Mouse (Mus musculus) ES-E14 (cell line): ENCODE data around the gene Rai14. TPM values are rescaled to one million over a fixed set of nuclear protein-coding genes. Genes with fewer than 3 reads are reported as not detected.
A peak's percentile ranks its signal among the peaks of the same experiment; 100 is the strongest.

Experiments
- DNase-seq: peaks from one replicate; pipeline ENCODE4 v3.0.0-alpha.2; 2013; ENCODE audit warnings: low read depth, low spot score
- H3K27ac ChIP-seq: 2 replicates; pipeline ENCODE4 v1.5.1; 2012; ENCODE audit warnings: low read depth, mild to moderate bottlenecking, low read length, moderate library complexity, mixed read lengths; ENCODE audit not compliant: poor library complexity, insufficient read depth, severe bottlenecking
- H3K36me3 ChIP-seq: 2 replicates; pipeline ENCODE4 v1.6.1; 2012; ENCODE audit warnings: mild to moderate bottlenecking, low read length, moderate library complexity, mixed read lengths; ENCODE audit not compliant: control insufficient read depth, poor library complexity, insufficient read depth, severe bottlenecking
- H3K4me1 ChIP-seq, 2 experiments: fragments of 150-350 bp in 1 of 2; sonication (generic) in 1 of 2; 2 replicates each; pipeline ENCODE4 v1.6.1; 2012; ENCODE audit warnings: low read length in 2 of 2, mild to moderate bottlenecking in 1 of 2, mixed read lengths in 1 of 2; ENCODE audit not compliant: control insufficient read depth in 2 of 2, insufficient read depth in 2 of 2, poor library complexity in 1 of 2
- H3K4me3 ChIP-seq, 2 experiments: fragments of 150-350 bp in 1 of 2; sonication (generic) in 1 of 2; 2 replicates each; pipeline ENCODE4 v1.5.1; 2012; ENCODE audit warnings: low read length in 2 of 2, low read depth in 1 of 2, mild to moderate bottlenecking in 1 of 2, mixed read lengths in 1 of 2; ENCODE audit not compliant: insufficient read depth in 1 of 2, poor library complexity in 1 of 2, severe bottlenecking in 1 of 2
- H3K9ac ChIP-seq: 2 replicates; pipeline ENCODE4 v1.6.1; 2012; ENCODE audit warnings: low read depth, mild to moderate bottlenecking, low read length, mixed read lengths; ENCODE audit not compliant: poor library complexity, insufficient read depth, severe bottlenecking
- H3K9me3 ChIP-seq: fragments of 150-350 bp; sonication (generic); 2 replicates; pipeline ENCODE4 v1.6.1; 2012; ENCODE audit warnings: low read depth, mild to moderate bottlenecking, low read length; ENCODE audit not compliant: control insufficient read depth, insufficient read depth
- CHD2 ChIP-seq: IDR thresholded peaks from 2 replicates; pipeline ENCODE4 v1.6.1; 2014; ENCODE audit warnings: mild to moderate bottlenecking, low read depth, low read length, inconsistent platforms
- HCFC1 ChIP-seq: IDR thresholded peaks from 2 replicates; pipeline ENCODE4 v1.6.1; 2012; ENCODE audit warnings: low read length, inconsistent platforms, borderline replicate concordance; ENCODE audit not compliant: insufficient read depth
- MAFK ChIP-seq: IDR thresholded peaks from 2 replicates; pipeline ENCODE4 v1.6.1; 2014; ENCODE audit warnings: mild to moderate bottlenecking, low read depth, low read length, inconsistent platforms; ENCODE audit not compliant: insufficient read depth
- ZC3H11A ChIP-seq: IDR thresholded peaks from 2 replicates; pipeline ENCODE4 v1.6.1; 2012; ENCODE audit warnings: low read depth, mild to moderate bottlenecking, inconsistent platforms, low read length, borderline replicate concordance
- ZNF384 ChIP-seq: IDR thresholded peaks from 2 replicates; pipeline ENCODE4 v1.6.1; 2012; ENCODE audit warnings: low read depth, low read length, inconsistent platforms
- in situ Hi-C, 2 experiments: fragments of 600-800 bp; cut with MboI; formaldehyde crosslinking; loops; one replicate each; pipeline ENCODE4 v1.15.1; 2025; ENCODE audit warnings: low sequenced_read_pairs in 2 of 2, inconsistent platforms in 1 of 2; ENCODE audit not compliant: unreplicated experiment in 2 of 2
- total RNA-seq: library from RNA; depleted of rRNA; stranded (reverse); fragments of 300-350 nt; gene quantifications from 2 replicates; pipeline ENCODE4 v1.2.3, GENCODE M21; 2012

Rai14 gene
- total RNA-seq, 1 experiment = 35.0 TPM

- H3K9ac ChIP-seq = no peak overlapping the region
- no peaks in the 10 kb centered on the region for H3K9me3 ChIP-seq
- H3K27ac ChIP-seq = peak overlapping the region; percentile 81; the same call in 1 of the 2 replicates
- TF ChIP-seq MAFK = no peak
- TF ChIP-seq HCFC1 = no peak
- TF ChIP-seq ZC3H11A = no peak
- TF ChIP-seq ZNF384 = peak; percentile 76
- no peak for DNase-seq
- H3K4me1 ChIP-seq = peaks cover 31 to 36% of the 10 kb centered on the region in 2 experiments
- H3K4me3 ChIP-seq = peak overlapping the region; percentile 21 to 24
- H3K36me3 ChIP-seq = peaks cover 5% of the 10 kb centered on the region; the same call in 1 of the 2 replicates
- in situ Hi-C loops = no loop called here
Measured at GRCm38 (mm10) chr15:10685692-10686430, 28.6 kb downstream of the Rai14 start.

- no peaks in the 10 kb centered on the region for H3K9me3 ChIP-seq
- H3K4me3 ChIP-seq = no peak overlapping the region
- peaks cover 5% of the 10 kb centered on the region; the same call in 1 of the 2 replicates for H3K36me3 ChIP-seq
- in situ Hi-C loops = no loop called here
- peaks cover 27 to 39% of the 10 kb centered on the region in 2 experiments for H3K4me1 ChIP-seq
- DNase-seq = no peak
- H3K27ac ChIP-seq = no peak overlapping the region
- no peak overlapping the region for H3K9ac ChIP-seq
- TF ChIP-seq CHD2 = no peak
- TF ChIP-seq ZC3H11A = no peak
- no peak for TF ChIP-seq MAFK
- TF ChIP-seq ZNF384 = no peak
- no peak for TF ChIP-seq HCFC1
Measured at GRCm38 (mm10) chr15:10683687-10684203, 30.7 kb downstream of the Rai14 start.

- Histone ChIP-seq H3K9ac (no peak overlapping the region), H3K4me3 (no peak overlapping the region), H3K27ac (no peak overlapping the region), H3K4me1 (peaks cover 19 to 23% of the 10 kb centered on the region in 2 experiments), H3K9me3 (no peaks in the 10 kb centered on the region), H3K36me3 (no peaks in the 10 kb centered on the region)
- no peak for TF ChIP-seq MAFK
- TF ChIP-seq CHD2 = no peak
- TF ChIP-seq ZC3H11A = no peak
- no peak for TF ChIP-seq HCFC1
- TF ChIP-seq ZNF384 = no peak
- in situ Hi-C loops = no loop called here
- DNase-seq = no peak
Measured at GRCm38 (mm10) chr15:10680514-10680913, 33.9 kb downstream of the Rai14 start.

- Histone ChIP-seq H3K9ac (no peak overlapping the region), H3K9me3 (no peaks in the 10 kb centered on the region), H3K36me3 (no peaks in the 10 kb centered on the region; the same call in 1 of the 2 replicates), H3K4me1 (peaks cover 19 to 31% of the 10 kb centered on the region in 2 experiments), H3K4me3 (no peak overlapping the region), H3K27ac (no peak overlapping the region)
- DNase-seq = no peak
- TF ChIP-seq ZNF384 (no peak), HCFC1 (no peak), ZC3H11A (no peak), MAFK (no peak), CHD2 (no peak)
- in situ Hi-C loops = no loop called here
Measured at GRCm38 (mm10) chr15:10679571-10679970, 34.9 kb downstream of the Rai14 start.
